Mouse (Mus musculus): ENCODE measurements around the gene Itgad. TPM values are rescaled to one million over a fixed set of nuclear protein-coding genes. Genes with fewer than 3 reads are reported as not detected.

Itgad gene
- polyA plus RNA-seq, 1 experiment from 2014 or later = not detected

DNA sequence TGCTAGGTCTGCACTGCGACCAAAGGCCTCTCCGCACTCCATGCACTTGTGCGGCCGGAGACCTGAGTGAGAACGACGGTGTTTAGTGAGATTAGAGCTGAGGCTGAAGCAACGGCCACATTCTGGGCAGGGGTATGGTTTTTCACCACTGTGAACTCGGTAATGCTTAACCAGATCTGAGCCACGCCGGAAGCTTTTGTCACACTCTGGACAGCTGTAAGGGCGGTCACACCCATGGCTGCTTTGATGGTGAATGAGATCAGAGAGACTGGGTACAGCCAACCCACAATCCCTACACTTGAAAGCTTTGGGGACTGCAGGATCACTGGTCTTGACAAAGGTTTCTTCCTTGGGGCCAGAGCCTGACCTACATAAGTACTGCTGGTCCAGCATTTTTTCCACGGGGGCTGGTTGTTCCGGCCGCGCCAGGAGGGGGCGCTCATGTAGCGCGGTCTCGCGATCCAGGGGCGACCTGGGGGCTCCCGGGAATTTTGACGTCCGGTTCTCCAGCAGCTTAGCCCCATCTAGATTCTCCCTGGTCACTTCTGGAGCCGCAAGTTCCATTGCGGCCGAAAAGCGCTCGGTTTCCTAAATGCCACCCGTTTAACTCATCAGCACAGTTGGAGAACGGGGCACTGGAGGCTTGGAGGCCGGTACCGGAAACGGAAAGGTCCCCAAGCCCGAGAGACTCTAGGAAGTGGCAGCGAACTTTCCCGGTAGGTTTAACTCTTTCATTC, 82.8 kb downstream of the Itgad start, which contains the start of gene Armc5:
TSS of gene Armc5 (plus strand) at position 487 of the 737 bp plus-strand sequence.
- peak within 1 kb of the TSS; percentile 75 for H3K4me3 ChIP-seq
- H3K27ac ChIP-seq = peak within 1 kb of the TSS; percentile 99
- H3K9me3 ChIP-seq = no peaks in the 10 kb centered on the region
- peak within 1 kb of the TSS; percentile 64 for H3K4me2 ChIP-seq
- no peak; the same call in 1 of the 2 replicates for ATAC-seq (ENCODE audit: insufficient number of reproducible peaks, low FRiP score, low TSS enrichment, low read depth)
- peaks cover 29% of the 10 kb centered on the region for H3K36me3 ChIP-seq
- 25% methylated on average over 37 of the region's 37 CpGs for WGBS
- peak within 1 kb of the TSS; percentile 80 for H3K9ac ChIP-seq
- no peaks in the 10 kb centered on the region for H3K27me3 ChIP-seq
- peaks cover 32% of the 10 kb centered on the region for H3K4me1 ChIP-seq

DNA sequence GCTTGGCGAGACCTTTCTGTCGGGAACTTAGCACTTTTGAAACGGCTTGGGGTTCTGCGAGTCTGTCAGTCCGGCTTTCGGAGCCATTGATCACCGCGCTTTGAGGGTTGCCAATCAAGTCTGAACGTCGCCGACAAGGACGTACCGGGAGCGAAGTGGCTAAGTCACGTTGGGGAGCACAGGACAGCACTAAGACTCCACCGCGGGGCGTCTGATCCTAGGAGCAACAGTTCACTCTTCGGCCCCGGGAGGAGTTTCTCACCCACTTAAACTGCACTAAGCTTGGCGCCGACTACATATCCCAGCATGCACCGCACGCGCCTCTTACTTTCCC, 83.4 kb downstream of the Itgad start:
- under 1% methylated on average over 25 of the region's 25 CpGs for WGBS
- H3K4me1 ChIP-seq = peaks cover 32% of the 10 kb centered on the region
- no peaks in the 10 kb centered on the region for H3K27me3 ChIP-seq
- no peaks in the 10 kb centered on the region for H3K9me3 ChIP-seq
- H3K36me3 ChIP-seq = peaks cover 34% of the 10 kb centered on the region
- H3K4me2 ChIP-seq = peak overlapping the region; percentile 64
- peak overlapping the region; percentile 75 for H3K4me3 ChIP-seq
- H3K27ac ChIP-seq = peak overlapping the region; percentile 99
- H3K9ac ChIP-seq = peak overlapping the region; percentile 80
- no peak for ATAC-seq (ENCODE audit: insufficient number of reproducible peaks, low FRiP score, low TSS enrichment, low read depth)

- no peaks in the 10 kb centered on the region for H3K27me3 ChIP-seq
- peak; percentile 91 for ATAC-seq (ENCODE audit: insufficient number of reproducible peaks, low FRiP score, low TSS enrichment, low read depth)
- peak within 1 kb of the TSS; percentile 75 for H3K4me3 ChIP-seq
- H3K36me3 ChIP-seq = peaks cover 40% of the 10 kb centered on the region
- peaks cover 32% of the 10 kb centered on the region for H3K4me1 ChIP-seq
- H3K9me3 ChIP-seq = no peaks in the 10 kb centered on the region
- peak within 1 kb of the TSS; percentile 69 for H3K4me2 ChIP-seq
- H3K9ac ChIP-seq = peak within 1 kb of the TSS; percentile 80
- peak within 1 kb of the TSS; percentile 99 for H3K27ac ChIP-seq
- under 1% methylated on average over 72 of the region's 72 CpGs for WGBS
These were observed 84.0 kb downstream of the Itgad start, which contains the start of gene 9130023H24Rik for GRCm38 (mm10) chr7:128237927-128238778. Gene 9130023H24Rik (minus strand): TSS chr7:128238031.

- H3K36me3 ChIP-seq = peaks cover 44% of the 10 kb centered on the region
- H3K4me2 ChIP-seq = peak overlapping the region; percentile 69
- ATAC-seq (ENCODE audit: insufficient number of reproducible peaks, low FRiP score, low TSS enrichment, low read depth) = no peak
- H3K9me3 ChIP-seq = no peaks in the 10 kb centered on the region
- H3K4me1 ChIP-seq = peaks cover 32% of the 10 kb centered on the region
- no peaks in the 10 kb centered on the region for H3K27me3 ChIP-seq
- WGBS = 20% methylated on average over 4 of the region's 4 CpGs
- H3K4me3 ChIP-seq = peak overlapping the region; percentile 75
- H3K9ac ChIP-seq = 0 out of 2 replicates have a peak overlapping the region, but pooled peaks have one; percentile 31
- H3K27ac ChIP-seq = peak overlapping the region; percentile 83
These were observed 84.8 kb downstream of the Itgad start for GRCm38 (mm10) chr7:128238991-128239390.

DNA sequence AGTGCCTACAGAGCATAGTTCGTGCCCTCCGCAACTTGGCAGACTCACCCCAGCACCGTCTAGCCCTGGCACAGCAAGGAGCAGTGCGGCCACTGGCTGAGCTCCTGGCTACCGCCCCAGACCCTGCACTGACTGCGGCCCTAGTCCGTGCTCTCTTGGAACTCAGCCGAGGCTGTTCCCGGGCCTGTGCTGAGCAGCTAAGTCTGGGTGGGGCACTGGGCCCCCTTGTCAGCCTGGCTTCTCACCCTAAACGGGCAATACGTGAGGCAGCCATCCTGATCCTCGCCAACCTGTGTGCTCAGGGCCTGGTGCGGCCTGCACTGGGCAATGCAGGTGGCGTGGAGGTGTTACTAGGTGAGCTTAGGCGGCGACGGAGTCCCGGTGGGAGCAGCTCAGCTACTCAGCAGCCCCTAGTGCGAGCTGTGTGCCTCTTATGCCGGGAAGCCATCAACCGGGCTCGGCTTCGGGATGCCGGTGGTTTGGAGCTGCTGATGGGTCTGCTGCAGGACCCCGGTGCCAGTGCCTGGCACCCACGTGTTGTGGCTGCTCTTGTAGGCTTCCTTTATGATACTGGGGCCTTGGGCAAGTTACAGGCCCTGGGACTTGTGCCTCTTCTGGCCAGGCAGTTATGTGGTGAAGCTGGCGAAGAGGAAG, 86.1 kb downstream of the Itgad start:
- Histone ChIP-seq H3K36me3 (peaks cover 56% of the 10 kb centered on the region), H3K27me3 (no peaks in the 10 kb centered on the region), H3K9ac (0 out of 2 replicates have a peak overlapping the region, but pooled peaks have one; percentile 10), H3K9me3 (no peaks in the 10 kb centered on the region), H3K4me2 (no peak overlapping the region), H3K27ac (no peak overlapping the region), H3K4me3 (no peak overlapping the region), H3K4me1 (peaks cover 38% of the 10 kb centered on the region)
- no peak for ATAC-seq (ENCODE audit: insufficient number of reproducible peaks, low FRiP score, low TSS enrichment, low read depth)
- WGBS = 94% methylated on average over 27 of the region's 27 CpGs

DNA sequence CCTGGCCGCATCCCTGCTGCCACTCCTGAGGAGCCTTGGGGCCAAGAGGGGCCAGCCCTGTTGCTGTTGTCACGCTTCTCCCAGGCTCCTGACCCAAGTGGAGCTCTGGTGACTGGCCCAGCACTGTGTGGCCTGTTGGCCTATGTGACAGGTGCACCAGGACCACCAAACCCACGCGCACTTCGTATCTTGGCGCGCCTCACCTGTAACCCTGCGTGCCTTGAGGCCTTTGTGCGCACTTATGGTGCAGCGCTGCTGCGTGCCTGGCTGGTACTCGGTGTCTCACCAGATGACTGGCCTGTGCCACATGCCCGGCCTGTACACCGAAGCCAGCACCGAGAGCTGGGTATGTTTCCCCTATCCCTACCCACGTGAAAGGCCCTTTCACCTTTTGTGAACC, 88.2 kb downstream of the Itgad start:
- no peaks in the 10 kb centered on the region for H3K27me3 ChIP-seq
- no peak for ATAC-seq (ENCODE audit: insufficient number of reproducible peaks, low FRiP score, low TSS enrichment, low read depth)
- peaks cover 43% of the 10 kb centered on the region for H3K4me1 ChIP-seq
- H3K36me3 ChIP-seq = peaks cover 52% of the 10 kb centered on the region
- no peak overlapping the region for H3K9ac ChIP-seq
- no peak overlapping the region for H3K4me3 ChIP-seq
- H3K27ac ChIP-seq = no peak overlapping the region
- H3K9me3 ChIP-seq = no peaks in the 10 kb centered on the region
- 94% methylated on average over 16 of the region's 16 CpGs for WGBS
- H3K4me2 ChIP-seq = no peak overlapping the region

GRCm38 (mm10) chr7:128243921-128244320, 89.7 kb downstream of the Itgad start:
- peaks cover 52% of the 10 kb centered on the region for H3K36me3 ChIP-seq
- H3K9ac ChIP-seq = no peak overlapping the region
- H3K27me3 ChIP-seq = no peaks in the 10 kb centered on the region
- H3K4me2 ChIP-seq = no peak overlapping the region
- H3K27ac ChIP-seq = no peak overlapping the region
- H3K4me1 ChIP-seq = peaks cover 51% of the 10 kb centered on the region
- no peaks in the 10 kb centered on the region for H3K9me3 ChIP-seq
- 77% methylated on average over 10 of the region's 10 CpGs for WGBS
- no peak for ATAC-seq (ENCODE audit: insufficient number of reproducible peaks, low FRiP score, low TSS enrichment, low read depth)
- no peak overlapping the region for H3K4me3 ChIP-seq

- Histone ChIP-seq H3K4me3 (no peak overlapping the region), H3K4me2 (no peak overlapping the region), H3K27ac (no peak overlapping the region), H3K36me3 (peaks cover 56% of the 10 kb centered on the region), H3K27me3 (no peaks in the 10 kb centered on the region), H3K9me3 (no peaks in the 10 kb centered on the region), H3K9ac (no peak overlapping the region), H3K4me1 (peaks cover 48% of the 10 kb centered on the region)
- no peak for ATAC-seq (ENCODE audit: insufficient number of reproducible peaks, low FRiP score, low TSS enrichment, low read depth)
- WGBS = 89% methylated on average over 18 of the region's 18 CpGs
These were observed 90.3 kb downstream of the Itgad start for GRCm38 (mm10) chr7:128244410-128245025.

GRCm38 (mm10) chr7:128245547-128245946, 91.4 kb downstream of the Itgad start:
- H3K4me3 ChIP-seq = no peak overlapping the region
- H3K9me3 ChIP-seq = no peaks in the 10 kb centered on the region
- WGBS = 89% methylated on average over 4 of the region's 4 CpGs
- peaks cover 37% of the 10 kb centered on the region for H3K4me1 ChIP-seq
- no peaks in the 10 kb centered on the region for H3K27me3 ChIP-seq
- peak overlapping the region; percentile 95 for H3K27ac ChIP-seq
- ATAC-seq (ENCODE audit: insufficient number of reproducible peaks, low FRiP score, low TSS enrichment, low read depth) = no peak
- no peak overlapping the region for H3K9ac ChIP-seq
- H3K36me3 ChIP-seq = peaks cover 54% of the 10 kb centered on the region
- H3K4me2 ChIP-seq = no peak overlapping the region

DNA sequence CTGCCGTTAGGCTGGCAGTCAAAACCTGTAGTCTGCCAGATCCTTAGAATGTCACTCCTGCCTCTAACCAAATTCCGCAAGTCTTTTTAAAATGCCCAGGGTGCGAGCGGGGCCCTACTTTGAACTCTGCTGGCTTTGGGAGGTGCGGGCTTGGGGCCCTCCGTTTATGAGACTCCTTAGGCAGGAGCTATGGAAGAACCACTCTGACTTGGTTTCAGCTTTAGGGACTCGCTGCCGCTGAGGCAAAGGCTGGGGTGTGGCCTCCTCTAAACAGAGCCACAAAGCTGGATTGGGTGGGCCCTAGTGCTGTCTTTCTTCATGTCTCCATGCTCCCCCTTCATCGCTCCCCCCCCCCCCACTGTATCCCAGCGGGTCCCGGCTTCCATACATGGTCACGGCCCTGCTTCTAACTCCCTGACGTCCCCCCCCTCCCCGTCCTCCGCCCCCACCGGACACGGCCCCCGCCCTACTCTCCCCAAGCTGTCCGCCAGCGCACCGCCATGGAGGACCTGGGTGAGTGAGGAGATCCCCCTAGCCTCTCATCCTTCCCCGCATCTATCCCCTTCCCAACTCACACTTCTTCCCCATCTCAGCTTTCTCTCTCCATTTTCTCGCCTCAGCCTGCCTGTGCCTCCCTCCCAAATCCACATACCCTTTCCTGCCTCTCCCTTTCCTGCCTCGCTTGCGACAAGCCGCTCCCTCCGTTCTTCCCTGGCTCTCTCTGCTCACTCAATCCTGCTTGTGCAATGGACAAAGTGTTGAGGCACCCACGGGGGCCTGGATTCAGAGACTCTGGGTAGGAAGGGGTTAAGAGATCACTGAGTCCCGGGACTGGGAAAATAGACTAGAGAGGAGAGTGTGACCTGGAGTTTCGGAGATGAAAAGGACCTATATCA, 92.6 kb downstream of the Itgad start, which contains the start of gene Tgfb1i1:
TSS of gene Tgfb1i1 (plus strand) at position 317 of the 896 bp plus-strand sequence.
- ATAC-seq (ENCODE audit: insufficient number of reproducible peaks, low FRiP score, low TSS enrichment, low read depth) = peak; percentile 85
- Histone ChIP-seq H3K4me1 (peaks cover 37% of the 10 kb centered on the region), H3K36me3 (peaks cover 43% of the 10 kb centered on the region), H3K27ac (peak within 1 kb of the TSS; percentile 95), H3K9ac (peak within 1 kb of the TSS; percentile 66), H3K4me3 (peak within 1 kb of the TSS; percentile 58), H3K9me3 (no peaks in the 10 kb centered on the region), H3K4me2 (peak within 1 kb of the TSS; percentile 63), H3K27me3 (no peaks in the 10 kb centered on the region)
- WGBS = 3% methylated on average over 26 of the region's 30 CpGs

Measured in limb, embryonic 15.5 days (tissue).